ENCODE assay signal across 10 mouse cellular contexts in the genomic region with DNA sequence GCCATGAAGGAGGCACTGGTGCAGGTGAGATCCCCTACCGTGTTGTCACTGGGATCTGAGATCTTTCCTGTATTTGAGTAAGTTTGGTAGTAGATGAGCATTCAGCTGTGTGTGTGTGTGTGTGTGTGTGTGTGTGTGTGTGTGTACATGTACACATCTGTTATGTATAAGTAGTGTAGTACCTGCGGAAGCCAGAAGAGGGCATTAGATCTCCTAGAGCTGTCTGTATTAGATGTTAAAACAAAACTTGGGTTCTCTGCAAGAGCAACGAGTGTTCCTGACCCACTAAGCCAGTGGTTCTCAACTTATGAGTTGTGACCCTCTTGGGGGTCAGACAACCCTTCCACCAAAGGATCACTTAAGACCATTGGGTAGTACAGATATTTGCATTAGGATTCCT.
DNase-seq lines count a peak whose midpoint lies in the region; ATAC-seq and TF ChIP-seq lines count a peak whose summit lies in the region.
"Had no signal": no experiment of that assay in that cellular context is flagged by ENCODE, and none has a peak within 500 bp of the region (broad histone marks: within the 10 kb centered on the region; RNA-seq: fewer than 3 reads in every experiment).

No protein-coding gene starts in this region.

- H3K9me3 ChIP-seq in hindbrain, embryonic 11.5 days (ENCODE audit: control insufficient read depth, low read length): no peaks in the 10 kb centered on the region
- H3K9me3 ChIP-seq in hindbrain, embryonic 12.5 days (replicated peaks): no peaks in the 10 kb centered on the region
- H3K9me3 ChIP-seq: hindbrain, embryonic 15.5 days; midbrain, embryonic 15.5 days had no signal

- no peak overlapping the region for H3K27ac ChIP-seq in hindbrain, embryonic 11.5 days (ENCODE audit: low read depth, low read length)
- no peak overlapping the region for H3K27ac ChIP-seq in hindbrain, embryonic 12.5 days
- no peak overlapping the region for H3K27ac ChIP-seq in thymus, adult 2 months (ENCODE audit: control insufficient read depth, insufficient read depth, low read length)
- H3K27ac ChIP-seq: hindbrain, embryonic 15.5 days; midbrain, embryonic 15.5 days had no signal

- no peaks in the 10 kb centered on the region for H3K27me3 ChIP-seq in hindbrain, embryonic 11.5 days (ENCODE audit: control insufficient read depth, insufficient read depth, low read length)
- H3K27me3 ChIP-seq in hindbrain, embryonic 12.5 days: no peaks in the 10 kb centered on the region
- no peaks in the 10 kb centered on the region for H3K27me3 ChIP-seq in thymus, adult 2 months (ENCODE audit: control insufficient read depth, insufficient read depth, low read length)
- H3K27me3 ChIP-seq in splenic B cell, adult 2 months (ENCODE audit: control insufficient read depth, insufficient read depth, low read length, poor library complexity, severe bottlenecking): no peaks in the 10 kb centered on the region
- H3K27me3 ChIP-seq: hindbrain, embryonic 15.5 days; midbrain, embryonic 15.5 days had no signal

- WGBS in hindbrain, embryonic 11.5 days: 92% methylated on average over 3 of the region's 3 CpGs
- WGBS in hindbrain, embryonic 12.5 days: 93% methylated on average over 3 of the region's 3 CpGs
- WGBS in thymus, adult 2 months: 96% methylated on average over 3 of the region's 3 CpGs

- ATAC-seq in hindbrain, embryonic 11.5 days (ENCODE audit: low FRiP score): no peak
- ATAC-seq in hindbrain, embryonic 12.5 days (ENCODE audit: low FRiP score): no peak
- no peak for ATAC-seq in inflammation-experienced regulatory T-cells, adult 6 months
- ATAC-seq: midbrain, embryonic 15.5 days had no signal

- TF ChIP-seq CTCF in thymus, adult 2 months (IDR thresholded peaks at IDR 0.05; ENCODE audit: borderline replicate concordance, control insufficient read depth, extremely low read depth, insufficient read depth, low read length, poor library complexity): no peak

- peaks cover 29% of the 10 kb centered on the region for H3K36me3 ChIP-seq in hindbrain, embryonic 11.5 days (ENCODE audit: control insufficient read depth, insufficient read depth, low read length)
- H3K36me3 ChIP-seq in hindbrain, embryonic 12.5 days: peaks cover 100% of the 10 kb centered on the region
- H3K36me3 ChIP-seq in thymus, adult 2 months (ENCODE audit: control insufficient read depth, insufficient read depth, low read length): peaks cover 54% of the 10 kb centered on the region
- peaks cover 9% of the 10 kb centered on the region for H3K36me3 ChIP-seq in splenic B cell, adult 2 months (ENCODE audit: control insufficient read depth, insufficient read depth, low read length, poor library complexity, severe bottlenecking)

- H3K9ac ChIP-seq in hindbrain, embryonic 11.5 days (ENCODE audit: low read depth, low read length): no peak overlapping the region
- H3K9ac ChIP-seq in hindbrain, embryonic 12.5 days: no peak overlapping the region
- H3K9ac ChIP-seq: hindbrain, embryonic 15.5 days; midbrain, embryonic 15.5 days had no signal

- no peak for TF ChIP-seq POLR2A in thymus, adult 2 months (IDR thresholded peaks at IDR 0.05; ENCODE audit: control insufficient read depth, extremely low read depth, insufficient read depth, low read length, poor library complexity)

- H3K4me1 ChIP-seq in hindbrain, embryonic 11.5 days (replicated peaks; ENCODE audit: control insufficient read depth, insufficient read depth, low read length): no peaks in the 10 kb centered on the region
- no peaks in the 10 kb centered on the region for H3K4me1 ChIP-seq in hindbrain, embryonic 12.5 days
- no peaks in the 10 kb centered on the region for H3K4me1 ChIP-seq in thymus, adult 2 months (replicated peaks; ENCODE audit: control insufficient read depth, insufficient read depth, low read length)
- H3K4me1 ChIP-seq: hindbrain, embryonic 15.5 days; midbrain, embryonic 15.5 days had no signal

- no peak overlapping the region for H3K4me2 ChIP-seq in hindbrain, embryonic 11.5 days (replicated peaks; ENCODE audit: low read depth, low read length)
- H3K4me2 ChIP-seq in hindbrain, embryonic 12.5 days (replicated peaks): no peak overlapping the region
- H3K4me2 ChIP-seq: hindbrain, embryonic 15.5 days; midbrain, embryonic 15.5 days had no signal

- DNase-seq in hindbrain, embryonic 11.5 days (ENCODE audit: low spot score): peak; percentile 50
- peak; percentile 12 for DNase-seq in thymus, adult 2 months
- no peak for DNase-seq in thymus, postnatal 36 days
- peak; percentile 7 for DNase-seq in embryo, embryonic 11.5 days (ENCODE audit: low read depth, low spot score)
- DNase-seq in splenic B cell, adult 2 months (ENCODE audit: low read depth, low spot score): peak; percentile 29
- DNase-seq in adrenal gland, adult 2 months: no peak

- H3K4me3 ChIP-seq in hindbrain, embryonic 11.5 days (ENCODE audit: low read depth, low read length): no peak overlapping the region
- H3K4me3 ChIP-seq in hindbrain, embryonic 12.5 days: no peak overlapping the region
- no peak overlapping the region for H3K4me3 ChIP-seq in thymus, adult 2 months (ENCODE audit: control insufficient read depth, insufficient read depth, low read length)
- H3K4me3 ChIP-seq: hindbrain, embryonic 15.5 days; midbrain, embryonic 15.5 days had no signal

Comparison
In these comparisons a context has a peak if more than half of its experiments do, and no peak if none do; other contexts are left out.
1. DNase-seq: peak in hindbrain, embryonic 11.5 days (single experiment), thymus, adult 2 months (single experiment), embryo, embryonic 11.5 days (single experiment) and splenic B cell, adult 2 months (single experiment); none in thymus, postnatal 36 days (0 of 2) and adrenal gland, adult 2 months (single experiment).